Mouse (Mus musculus) myocyte (in vitro differentiated cells): Measurements from ENCODE around the gene Ccdc33.

Experiments used
- CEBPB ChIP-seq: IDR thresholded peaks from 2 replicates; pipeline ENCODE4 v1.6.1; 2011; ENCODE audit warnings: mild to moderate bottlenecking, moderate library complexity; ENCODE audit not compliant: poor library complexity, insufficient read depth, severe bottlenecking
- E2F4 ChIP-seq: IDR thresholded peaks from one replicate; pipeline ENCODE4 v1.6.1; 2011; ENCODE audit warnings: mild to moderate bottlenecking, control low read depth, moderate library complexity; ENCODE audit not compliant: insufficient read depth
- MAX ChIP-seq: IDR thresholded peaks from one replicate; pipeline ENCODE4 v1.6.1; 2011; ENCODE audit warnings: low read depth, mild to moderate bottlenecking, control low read depth
- MYOD1 ChIP-seq, 3 experiments: IDR thresholded peaks; one replicate each; pipeline ENCODE4 v1.6.1; 2011; ENCODE audit warnings: control low read depth in 2 of 3, low read depth in 2 of 3, mild to moderate bottlenecking in 2 of 3, moderate library complexity in 1 of 3; ENCODE audit not compliant: insufficient read length in 2 of 3, control insufficient read depth in 1 of 3
- MYOG ChIP-seq, 3 experiments: IDR thresholded peaks; one replicate each; pipeline ENCODE4 v1.6.1; 2011; ENCODE audit warnings: control low read depth in 2 of 3, low read depth in 2 of 3, mild to moderate bottlenecking in 2 of 3; ENCODE audit not compliant: insufficient read length in 2 of 3, control insufficient read depth in 1 of 3, insufficient read depth in 1 of 3
- POLR2A ChIP-seq: IDR thresholded peaks from one replicate; pipeline ENCODE4 v1.6.1; 2011; ENCODE audit warnings: low read depth, mild to moderate bottlenecking, control low read depth, moderate library complexity; ENCODE audit not compliant: insufficient read length
- POLR2AphosphoS2 ChIP-seq: IDR thresholded peaks from one replicate; pipeline ENCODE4 v1.6.1; 2011; ENCODE audit warnings: low read depth, control low read depth; ENCODE audit not compliant: insufficient read length
- REST ChIP-seq: IDR thresholded peaks from one replicate; pipeline ENCODE4 v1.6.1; 2011; ENCODE audit warnings: mild to moderate bottlenecking, control low read depth, moderate library complexity; ENCODE audit not compliant: insufficient read depth, insufficient read length
- SRF ChIP-seq: IDR thresholded peaks from one replicate; pipeline ENCODE4 v1.6.1; 2011; ENCODE audit warnings: low read depth; ENCODE audit not compliant: control insufficient read depth, insufficient read length
- TCF12 ChIP-seq: IDR thresholded peaks from one replicate; pipeline ENCODE4 v1.6.1; 2011; ENCODE audit warnings: mild to moderate bottlenecking, control low read depth; ENCODE audit not compliant: poor library complexity, insufficient read depth, severe bottlenecking
- TCF3 ChIP-seq: IDR thresholded peaks from one replicate; pipeline ENCODE4 v1.6.1; 2011; ENCODE audit warnings: low read depth, control low read depth; ENCODE audit not compliant: insufficient read length
- USF1 ChIP-seq: IDR thresholded peaks from one replicate; pipeline ENCODE4 v1.6.1; 2011; ENCODE audit warnings: low read depth, mild to moderate bottlenecking, control low read depth, moderate library complexity

- TF ChIP-seq MYOD1 (IDR thresholded peaks at IDR 0.05; ENCODE audit: control insufficient read depth in 1 of 3, insufficient read length in 2 of 3, low read depth in 2 of 3) = no peak
- no peak for TF ChIP-seq POLR2A
- no peak for TF ChIP-seq MAX
- no peak for TF ChIP-seq MYOG (IDR thresholded peaks at IDR 0.05; ENCODE audit: control insufficient read depth in 1 of 3, insufficient read depth in 1 of 3, insufficient read length in 2 of 3, low read depth in 2 of 3)
- no peak for TF ChIP-seq POLR2AphosphoS2
- TF ChIP-seq CEBPB = no peak
- no peak for TF ChIP-seq REST
- no peak for TF ChIP-seq E2F4
- TF ChIP-seq TCF12 = no peak
- TF ChIP-seq USF1 = peak; percentile 38
- TF ChIP-seq SRF = no peak
- TF ChIP-seq TCF3 = no peak
Measured at GRCm38 (mm10) chr9:58130909-58131308, 12.3 kb upstream of the Ccdc33 start.
